In genomic region chr3:108653710-108654379, GRCm38 (mm10) we compare ENCODE assay signal across 8 mouse cellular contexts. TPM values are rescaled to one million over a fixed set of nuclear protein-coding genes. Genes with fewer than 3 reads are reported as not detected.
DNase-seq lines count a peak whose midpoint lies in the region; ATAC-seq and TF ChIP-seq lines count a peak whose summit lies in the region.

TSS of gene Clcc1 (plus strand) at chr3:108653913.

- TF ChIP-seq POLR2A in CH12.LX (IDR thresholded peaks at IDR 0.05; ENCODE audit: low read depth, low read length), result peak; percentile 94

- H3K9ac ChIP-seq in CH12.LX (ENCODE audit: insufficient read depth, low read depth), result peak within 1 kb of the TSS; percentile 75
- peak within 1 kb of the TSS; percentile 89 for H3K9ac ChIP-seq in forebrain, embryonic 11.5 days (ENCODE audit: low read length)
- H3K9ac ChIP-seq in heart, embryonic 16.5 days (ENCODE audit: low read length), result peak within 1 kb of the TSS; percentile 89
- peak within 1 kb of the TSS; percentile 96 for H3K9ac ChIP-seq in liver, embryonic 15.5 days
- peak within 1 kb of the TSS; percentile 81 for H3K9ac ChIP-seq in neural tube, embryonic 12.5 days

- peak within 1 kb of the TSS; percentile 97 for H3K4me2 ChIP-seq in CH12.LX (ENCODE audit: insufficient read depth, low read depth, poor library complexity, severe bottlenecking)
- H3K4me2 ChIP-seq in forebrain, embryonic 11.5 days (ENCODE audit: low read depth, low read length, severe bottlenecking), result peak within 1 kb of the TSS; percentile 61
- peak within 1 kb of the TSS; percentile 75 for H3K4me2 ChIP-seq in heart, embryonic 16.5 days (ENCODE audit: low read depth, low read length)
- peak within 1 kb of the TSS; percentile 74 for H3K4me2 ChIP-seq in liver, embryonic 15.5 days
- peak within 1 kb of the TSS; percentile 61 for H3K4me2 ChIP-seq in neural tube, embryonic 12.5 days (replicated peaks)

- no peak for TF ChIP-seq EP300 in CH12.LX (IDR thresholded peaks at IDR 0.05; ENCODE audit: low read length)

- peaks cover 3 to 11% of the 10 kb centered on the region in 2 experiments for H3K36me3 ChIP-seq in CH12.LX (replicated peaks in 1 of 2; ENCODE audit: control insufficient read depth in 1 of 2, insufficient read depth in 1 of 2, low read length in 1 of 2)
- no peaks in the 10 kb centered on the region for H3K36me3 ChIP-seq in forebrain, embryonic 11.5 days (ENCODE audit: control insufficient read depth, insufficient read depth, low read length)
- no peaks in the 10 kb centered on the region for H3K36me3 ChIP-seq in heart, embryonic 16.5 days (ENCODE audit: control insufficient read depth, insufficient read depth)
- H3K36me3 ChIP-seq in liver, embryonic 15.5 days (replicated peaks), result no peaks in the 10 kb centered on the region; the same call in 1 of the 2 replicates
- no peaks in the 10 kb centered on the region for H3K36me3 ChIP-seq in neural tube, embryonic 12.5 days

- in situ Hi-C loops in CH12.LX (cut with MboI; ENCODE audit: low pct_ligation_motif_present, low pct_unique_long_range_greater_than_20kb, low sequenced_read_pairs), result loop anchor here (25.0 kb wide), 1 partner anchor 408 kb away; no protein-coding TSS in a partner anchor

- TF ChIP-seq CTCF in CH12.LX (conservative IDR thresholded peaks at IDR 0.05 in 1 of 2, IDR thresholded peaks at IDR 0.05 in 1 of 2; ENCODE audit: low read depth in 2 of 2, low read length in 2 of 2), result no peak

- dilution Hi-C loops in CH12.LX (cut with MboI; ENCODE audit: extremely low pct_ligation_motif_present, extremely low pct_unique_long_range_greater_than_20kb, low sequenced_read_pairs), result no loop called here

- H3K27ac ChIP-seq in CH12.LX (ENCODE audit: insufficient read depth, low read depth), result peak within 1 kb of the TSS; percentile 27
- peak within 1 kb of the TSS; percentile 63; the same call in 1 of the 2 replicates for H3K27ac ChIP-seq in forebrain, embryonic 11.5 days (ENCODE audit: low read depth, low read length)
- peak within 1 kb of the TSS; percentile 82 for H3K27ac ChIP-seq in heart, embryonic 16.5 days (ENCODE audit: low read length)
- peak within 1 kb of the TSS; percentile 83 for H3K27ac ChIP-seq in liver, embryonic 15.5 days (replicated peaks)
- H3K27ac ChIP-seq in neural tube, embryonic 12.5 days, result peak within 1 kb of the TSS; percentile 70; the same call in 1 of the 2 replicates

- H3K27me3 ChIP-seq in CH12.LX (replicated peaks), result no peaks in the 10 kb centered on the region
- no peaks in the 10 kb centered on the region for H3K27me3 ChIP-seq in forebrain, embryonic 11.5 days (ENCODE audit: control insufficient read depth, insufficient read depth, low read length)
- no peaks in the 10 kb centered on the region for H3K27me3 ChIP-seq in heart, embryonic 16.5 days (ENCODE audit: control insufficient read depth, insufficient read depth, low read length)
- H3K27me3 ChIP-seq in liver, embryonic 15.5 days, result no peaks in the 10 kb centered on the region
- no peaks in the 10 kb centered on the region for H3K27me3 ChIP-seq in neural tube, embryonic 12.5 days (replicated peaks)

- peak within 1 kb of the TSS; percentile 55 to 89 (median 80) for H3K4me3 ChIP-seq in CH12.LX (replicated peaks in 1 of 3; ENCODE audit: low read depth in 2 of 3, low read length in 2 of 3, poor library complexity in 1 of 3)
- H3K4me3 ChIP-seq in forebrain, embryonic 11.5 days (ENCODE audit: low read depth, low read length), result peak within 1 kb of the TSS; percentile 81
- peak within 1 kb of the TSS; percentile 73 for H3K4me3 ChIP-seq in heart, embryonic 16.5 days (ENCODE audit: low read length)
- H3K4me3 ChIP-seq in liver, embryonic 15.5 days (replicated peaks), result peak within 1 kb of the TSS; percentile 84
- H3K4me3 ChIP-seq in neural tube, embryonic 12.5 days, result peak within 1 kb of the TSS; percentile 85

- peak; percentile 98 for ATAC-seq in forebrain, embryonic 11.5 days (replicated peaks; ENCODE audit: low FRiP score)
- peak; percentile 95 for ATAC-seq in heart, embryonic 16.5 days (replicated peaks; ENCODE audit: extremely low read depth, insufficient read depth, low FRiP score)
- ATAC-seq in liver, embryonic 15.5 days (ENCODE audit: insufficient read depth), result peak; percentile 97
- peak; percentile 95 for ATAC-seq in neural tube, embryonic 12.5 days (ENCODE audit: low FRiP score, low read depth)

- peaks cover 4% of the 10 kb centered on the region for H3K9me3 ChIP-seq in CH12.LX (replicated peaks; ENCODE audit: low read length)
- no peaks in the 10 kb centered on the region for H3K9me3 ChIP-seq in forebrain, embryonic 11.5 days (ENCODE audit: control insufficient read depth, low read length)
- no peaks in the 10 kb centered on the region for H3K9me3 ChIP-seq in heart, embryonic 16.5 days (replicated peaks; ENCODE audit: control insufficient read depth, low read length)
- no peaks in the 10 kb centered on the region for H3K9me3 ChIP-seq in liver, embryonic 15.5 days (replicated peaks)
- no peaks in the 10 kb centered on the region for H3K9me3 ChIP-seq in neural tube, embryonic 12.5 days

- peak; percentile 89 for DNase-seq in CH12.LX (ENCODE audit: extremely low read depth)
- peak; percentile 85 for DNase-seq in c-Kit-positive CD71-positive TER-119-negative erythroid progenitor cells, embryonic 14.5 days (ENCODE audit: low read depth)
- peak; percentile 98 for DNase-seq in forebrain, embryonic 11.5 days (ENCODE audit: low spot score)
- peak; percentile 96 to 98 for DNase-seq in kidney, postnatal 36 days
- DNase-seq in telencephalon, adult 2 months (ENCODE audit: low read depth, low spot score), result peak; percentile 79

- no peak for TF ChIP-seq RAD21 in CH12.LX (IDR thresholded peaks at IDR 0.05; ENCODE audit: low read depth, low read length)

- WGBS in forebrain, embryonic 11.5 days, result under 1% methylated on average over 57 of the region's 57 CpGs
- WGBS in heart, embryonic 16.5 days, result 0% methylated on average over 57 of the region's 57 CpGs
- WGBS in liver, embryonic 15.5 days (ENCODE audit: insufficient replicate concordance), result under 1% methylated on average over 57 of the region's 57 CpGs
- WGBS in neural tube, embryonic 12.5 days, result under 1% methylated on average over 57 of the region's 57 CpGs

- peaks cover 15% of the 10 kb centered on the region for H3K79me2 ChIP-seq in CH12.LX (replicated peaks; ENCODE audit: control insufficient read depth, extremely low read depth, insufficient read depth, poor library complexity, severe bottlenecking)

- H3K4me1 ChIP-seq in CH12.LX (ENCODE audit: control insufficient read depth in 1 of 2, insufficient read depth in 2 of 2), result peaks cover 3 to 16% of the 10 kb centered on the region in 2 experiments; a peak in 2 of 4 replicates
- H3K4me1 ChIP-seq in forebrain, embryonic 11.5 days (replicated peaks; ENCODE audit: control insufficient read depth, insufficient read depth, low read length), result peaks cover 7% of the 10 kb centered on the region
- peaks cover 10% of the 10 kb centered on the region for H3K4me1 ChIP-seq in heart, embryonic 16.5 days (ENCODE audit: control insufficient read depth, insufficient read depth, low read length)
- peaks cover 24% of the 10 kb centered on the region for H3K4me1 ChIP-seq in liver, embryonic 15.5 days (replicated peaks)
- H3K4me1 ChIP-seq in neural tube, embryonic 12.5 days, result peaks cover 9% of the 10 kb centered on the region

TF ChIP-seq in CH12.LX, 34 proteins besides CTCF, POLR2A, EP300 and RAD21:
- TF ChIP-seq KAT2A (IDR thresholded peaks at IDR 0.05; ENCODE audit: insufficient replicate concordance, low read length), result 0 out of 2 replicates have a peak, but pooled peaks have one; percentile 47
- TF ChIP-seq TCF12 (IDR thresholded peaks at IDR 0.05; ENCODE audit: low read depth, low read length), result peak; percentile 85
- TF ChIP-seq ZMIZ1 (IDR thresholded peaks at IDR 0.05; ENCODE audit: low read depth, low read length), result peak; percentile 88
- TF ChIP-seq ELF1 (IDR thresholded peaks at IDR 0.05; ENCODE audit: low read depth, low read length), result peak; percentile 54; the same call in 1 of the 2 replicates
- TF ChIP-seq MAZ (IDR thresholded peaks at IDR 0.05; ENCODE audit: low read depth, low read length), result peak; percentile 62; the same call in 1 of the 2 replicates
- no peak for TF ChIP-seq PAX5 (IDR thresholded peaks at IDR 0.05; ENCODE audit: low read length)
- TF ChIP-seq HCFC1 (IDR thresholded peaks at IDR 0.05; ENCODE audit: low read depth, low read length), result peak; percentile 81
- peak; percentile 27; the same call in 1 of the 2 replicates for TF ChIP-seq E2F4 (IDR thresholded peaks at IDR 0.05; ENCODE audit: insufficient replicate concordance, low read depth, low read length)
- peak; percentile 38; the same call in 1 of the 2 replicates for TF ChIP-seq MXI1 (IDR thresholded peaks at IDR 0.05; ENCODE audit: low read depth, low read length)
- TF ChIP-seq TBP (conservative IDR thresholded peaks at IDR 0.05; ENCODE audit: low read depth, low read length), result peak; percentile 76; the same call in 1 of the 2 replicates
- no peak for TF ChIP-seq MAFK (IDR thresholded peaks at IDR 0.05; ENCODE audit: insufficient replicate concordance, low read length)
- TF ChIP-seq CHD2 (IDR thresholded peaks at IDR 0.05; ENCODE audit: low read length), result peak; percentile 69; the same call in 1 of the 2 replicates
- no peak for TF ChIP-seq CHD1 (IDR thresholded peaks at IDR 0.05; ENCODE audit: low read depth, low read length)
- no peak; the same call in 1 of the 2 replicates for TF ChIP-seq MAX (IDR thresholded peaks at IDR 0.05; ENCODE audit: low read length)
- TF ChIP-seq IRF4 (IDR thresholded peaks at IDR 0.05; ENCODE audit: low read depth, low read length), result peak; percentile 38; the same call in 1 of the 2 replicates
- peak; percentile 84 for TF ChIP-seq NELFE (IDR thresholded peaks at IDR 0.05; ENCODE audit: low read depth, low read length)
- TF ChIP-seq MEF2A (IDR thresholded peaks at IDR 0.05; ENCODE audit: borderline replicate concordance, low read depth, low read length), result peak; percentile 49; the same call in 1 of the 2 replicates
- TF ChIP-seq NRF1 (IDR thresholded peaks at IDR 0.05; ENCODE audit: low read depth, low read length), result 0 out of 2 replicates have a peak, but pooled peaks have one; percentile 45
- TF ChIP-seq SIN3A (IDR thresholded peaks at IDR 0.05; ENCODE audit: low read length), result peak; percentile 81
TF ChIP-seq in CH12.LX: peak in this region for 15.

RNA-seq across cellular contexts. Expression of gene Clcc1, which starts in this region (rescaled TPM):
- total RNA-seq in CH12.LX (2012; rRNA removed), result 31.6 and 38.9 TPM in 2 replicates
- 51.4 and 53.0 TPM in 2 replicates for total RNA-seq in CH12.LX (2014; rRNA removed)
- polyA plus RNA-seq in CH12.LX (2012; ENCODE audit: insufficient read length, low read depth), result 36.3 and 36.5 TPM in 2 replicates
- polyA plus RNA-seq in forebrain, embryonic 11.5 days (2014; fragmentation: Nextera tagmentation; extraction: Ambion mirVana), result 64.7 and 73.9 TPM in 2 replicates
- polyA plus RNA-seq in heart, embryonic 16.5 days (2015; fragmentation: Nextera tagmentation; extraction: Ambion mirVana), result 52.2 and 63.3 TPM in 2 replicates
- polyA plus RNA-seq in liver, embryonic 15.5 days (2015; fragmentation: Nextera tagmentation; extraction: Ambion mirVana), result 33.1 and 42.0 TPM in 2 replicates
- polyA plus RNA-seq in neural tube, embryonic 12.5 days (2016; fragmentation: Nextera tagmentation; extraction: Ambion mirVana), result 46.9 and 48.8 TPM in 2 replicates

Comparison
In these comparisons a context has a peak if more than half of its experiments do, and no peak if none do; other contexts are left out.
1. Peak in every context shown above with its lines: DNase-seq, ATAC-seq, H3K4me3 ChIP-seq and H3K27ac ChIP-seq.
2. H3K27ac ChIP-seq: peak in every context shown above with its lines; median percentile 83 in liver, embryonic 15.5 days; 82 in heart, embryonic 16.5 days; 70 in neural tube, embryonic 12.5 days; 63 in forebrain, embryonic 11.5 days; 27 in CH12.LX.